Mouse (Mus musculus): ENCODE measurements at regions not wholly inside any gene's neighbourhood (a gene's known extent, or its start where the extent isn't known, plus 50 kb on each side); places are given as distances from the start of the nearest gene placed in this dataset.

DNA sequence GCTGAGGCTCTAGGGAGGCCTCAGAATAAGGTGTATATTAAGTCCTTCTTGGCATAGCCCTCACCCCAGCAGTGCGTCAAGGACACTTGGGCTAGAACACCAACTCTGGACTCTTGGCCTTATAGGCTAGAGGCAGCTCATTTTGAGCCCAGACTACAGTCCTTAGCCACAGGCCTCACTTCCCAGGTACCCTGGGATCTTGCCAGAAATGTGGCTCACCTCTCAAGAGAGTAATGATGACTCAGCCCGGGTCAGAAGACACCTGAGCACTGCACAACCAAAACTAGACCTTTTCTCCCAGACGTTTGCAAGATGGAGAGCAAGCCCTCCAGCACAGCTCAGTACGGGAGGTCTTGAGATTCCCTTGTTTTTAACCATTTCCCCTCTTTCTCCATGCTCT is 52.9 kb upstream of the Gadd45a start:
- no peak for TF ChIP-seq POLR2A (IDR thresholded peaks at IDR 0.05; ENCODE audit: insufficient read depth, low read depth, low read length)
- no peak for TF ChIP-seq CTCF (IDR thresholded peaks at IDR 0.05; ENCODE audit: insufficient read depth, low read depth, low read length)

Data from olfactory bulb, adult 2 months (tissue).